Mouse (Mus musculus) myocyte (in vitro differentiated cells): ENCODE results near the gene Aarsd1. TPM values are rescaled to one million over a fixed set of nuclear protein-coding genes. Genes with fewer than 3 reads are reported as not detected.
"Not testable (repeated sequence)": the region's sequence is repeated elsewhere in the genome, so short reads cannot be mapped to it uniquely, and the experiment has no call there.

Experiments used
- H3K27me3 ChIP-seq: one replicate; pipeline ENCODE4 v1.6.1; 2011; ENCODE audit not compliant: control insufficient read depth, insufficient read depth, insufficient read length
- H3K36me3 ChIP-seq: one replicate; pipeline ENCODE4 v1.6.1; 2011; ENCODE audit not compliant: control insufficient read depth, insufficient read depth
- H3K4me2 ChIP-seq: one replicate; pipeline ENCODE4 v1.6.1; 2011; ENCODE audit warnings: low read depth, control low read depth
- H3K4me3 ChIP-seq: one replicate; pipeline ENCODE4 v1.5.1; 2011; ENCODE audit warnings: mild to moderate bottlenecking, control low read depth, moderate library complexity
- H3K79me2 ChIP-seq: one replicate; pipeline ENCODE4 v1.6.1; 2011; ENCODE audit not compliant: control insufficient read depth, insufficient read depth
- H3ac ChIP-seq: one replicate; pipeline ENCODE4 v1.6.1; 2011; ENCODE audit not compliant: control insufficient read depth, insufficient read length
- CEBPB ChIP-seq: IDR thresholded peaks from 2 replicates; pipeline ENCODE4 v1.6.1; 2011; ENCODE audit warnings: mild to moderate bottlenecking, moderate library complexity; ENCODE audit not compliant: poor library complexity, insufficient read depth, severe bottlenecking
- E2F4 ChIP-seq: IDR thresholded peaks from one replicate; pipeline ENCODE4 v1.6.1; 2011; ENCODE audit warnings: mild to moderate bottlenecking, control low read depth, moderate library complexity; ENCODE audit not compliant: insufficient read depth
- MAX ChIP-seq: IDR thresholded peaks from one replicate; pipeline ENCODE4 v1.6.1; 2011; ENCODE audit warnings: low read depth, mild to moderate bottlenecking, control low read depth
- MYOD1 ChIP-seq, 3 experiments: IDR thresholded peaks; one replicate each; pipeline ENCODE4 v1.6.1; 2011; ENCODE audit warnings: control low read depth in 2 of 3, low read depth in 2 of 3, mild to moderate bottlenecking in 2 of 3, moderate library complexity in 1 of 3; ENCODE audit not compliant: insufficient read length in 2 of 3, control insufficient read depth in 1 of 3
- MYOG ChIP-seq, 3 experiments: IDR thresholded peaks; one replicate each; pipeline ENCODE4 v1.6.1; 2011; ENCODE audit warnings: control low read depth in 2 of 3, low read depth in 2 of 3, mild to moderate bottlenecking in 2 of 3; ENCODE audit not compliant: insufficient read length in 2 of 3, control insufficient read depth in 1 of 3, insufficient read depth in 1 of 3
- POLR2A ChIP-seq: IDR thresholded peaks from one replicate; pipeline ENCODE4 v1.6.1; 2011; ENCODE audit warnings: low read depth, mild to moderate bottlenecking, control low read depth, moderate library complexity; ENCODE audit not compliant: insufficient read length
- POLR2AphosphoS2 ChIP-seq: IDR thresholded peaks from one replicate; pipeline ENCODE4 v1.6.1; 2011; ENCODE audit warnings: low read depth, control low read depth; ENCODE audit not compliant: insufficient read length
- REST ChIP-seq: IDR thresholded peaks from one replicate; pipeline ENCODE4 v1.6.1; 2011; ENCODE audit warnings: mild to moderate bottlenecking, control low read depth, moderate library complexity; ENCODE audit not compliant: insufficient read depth, insufficient read length
- SRF ChIP-seq: IDR thresholded peaks from one replicate; pipeline ENCODE4 v1.6.1; 2011; ENCODE audit warnings: low read depth; ENCODE audit not compliant: control insufficient read depth, insufficient read length
- TCF12 ChIP-seq: IDR thresholded peaks from one replicate; pipeline ENCODE4 v1.6.1; 2011; ENCODE audit warnings: mild to moderate bottlenecking, control low read depth; ENCODE audit not compliant: poor library complexity, insufficient read depth, severe bottlenecking
- TCF3 ChIP-seq: IDR thresholded peaks from one replicate; pipeline ENCODE4 v1.6.1; 2011; ENCODE audit warnings: low read depth, control low read depth; ENCODE audit not compliant: insufficient read length
- USF1 ChIP-seq: IDR thresholded peaks from one replicate; pipeline ENCODE4 v1.6.1; 2011; ENCODE audit warnings: low read depth, mild to moderate bottlenecking, control low read depth, moderate library complexity
- polyA plus RNA-seq: library from polyadenylated mRNA; unstranded; fragments of >200 nt; fragmentation: generic; extraction: Trizol; gene quantifications from one replicate; pipeline ENCODE4 v1.2.1, GENCODE M21; 2012; ENCODE audit warnings: missing spikeins

The Aarsd1 gene
- polyA plus RNA-seq, 1 experiment: 31.2 TPM

- Histone ChIP-seq H3K4me2 (no peak overlapping the region), H3K27me3 (no peaks in the 10 kb centered on the region), H3K79me2 (peaks cover 28% of the 10 kb centered on the region), H3ac (no peak overlapping the region), H3K36me3 (peaks cover 34% of the 10 kb centered on the region), H3K4me3 (no peak overlapping the region)
- TF ChIP-seq USF1 (no peak), POLR2AphosphoS2 (peak; percentile 95), POLR2A (peak; percentile 24)
Measured at GRCm38 (mm10) chr11:101446319-101446718, 28.9 kb upstream of the Aarsd1 start.

DNA sequence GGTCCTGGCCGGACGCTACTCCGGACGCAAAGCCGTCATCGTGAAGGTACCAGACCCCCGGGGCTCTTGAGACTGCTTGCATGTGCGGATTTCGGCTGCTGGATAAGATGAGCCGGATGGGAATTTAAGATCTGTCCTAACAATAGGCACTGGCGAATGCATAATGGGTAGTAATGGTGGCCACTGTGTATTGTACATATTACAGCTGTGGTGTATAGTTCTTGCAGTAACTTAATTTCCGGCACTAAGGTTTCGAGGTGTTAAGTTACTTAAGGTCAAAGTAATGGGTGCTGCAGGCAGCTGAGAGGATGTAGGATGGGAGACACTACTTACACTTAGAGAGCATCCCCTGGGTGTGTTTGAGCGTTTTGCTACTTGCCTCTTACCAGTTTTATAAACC is 25.3 kb upstream of the Aarsd1 start:
- H3K79me2 ChIP-seq: peaks cover 28% of the 10 kb centered on the region
- peak overlapping the region; percentile 7 for H3ac ChIP-seq
- peak overlapping the region; percentile 99 for H3K4me2 ChIP-seq
- no peak for TF ChIP-seq MAX
- no peak for TF ChIP-seq MYOG (IDR thresholded peaks at IDR 0.05; ENCODE audit: control insufficient read depth in 1 of 3, insufficient read depth in 1 of 3, insufficient read length in 2 of 3, low read depth in 2 of 3)
- TF ChIP-seq USF1: no peak
- TF ChIP-seq POLR2AphosphoS2: no peak
- no peak for TF ChIP-seq MYOD1 (IDR thresholded peaks at IDR 0.05; ENCODE audit: control insufficient read depth in 1 of 3, insufficient read length in 2 of 3, low read depth in 2 of 3)
- TF ChIP-seq CEBPB: no peak
- no peak for TF ChIP-seq POLR2A
- no peak for TF ChIP-seq TCF12
- TF ChIP-seq TCF3: no peak
- no peak for TF ChIP-seq REST
- TF ChIP-seq SRF: no peak
- no peak for TF ChIP-seq E2F4
- H3K27me3 ChIP-seq: no peaks in the 10 kb centered on the region
- peak overlapping the region; percentile 97 for H3K4me3 ChIP-seq
- peaks cover 34% of the 10 kb centered on the region for H3K36me3 ChIP-seq

- H3K4me2 ChIP-seq: peak within 1 kb of the TSS; percentile 99
- peak within 1 kb of the TSS; percentile 7 for H3ac ChIP-seq
- no peak for TF ChIP-seq E2F4
- TF ChIP-seq MYOD1 (IDR thresholded peaks at IDR 0.05; ENCODE audit: control insufficient read depth in 1 of 3, insufficient read length in 2 of 3, low read depth in 2 of 3): peak in 1 of 3 experiments; percentile 22
- TF ChIP-seq POLR2AphosphoS2: peak; percentile 88
- no peak for TF ChIP-seq TCF3
- peak; percentile 73 for TF ChIP-seq SRF
- TF ChIP-seq MAX: no peak
- peak; percentile 90 for TF ChIP-seq POLR2A
- TF ChIP-seq MYOG (IDR thresholded peaks at IDR 0.05; ENCODE audit: control insufficient read depth in 1 of 3, insufficient read depth in 1 of 3, insufficient read length in 2 of 3, low read depth in 2 of 3): peak in 1 of 3 experiments; percentile 25
- no peaks in the 10 kb centered on the region for H3K27me3 ChIP-seq
- peaks cover 34% of the 10 kb centered on the region for H3K36me3 ChIP-seq
- H3K79me2 ChIP-seq: peaks cover 28% of the 10 kb centered on the region
- H3K4me3 ChIP-seq: peak within 1 kb of the TSS; percentile 97
Measured at GRCm38 (mm10) chr11:101442127-101442693, 24.8 kb upstream of the Aarsd1 start, which contains the start of gene Rpl27. TSS of gene Rpl27 (plus strand) at chr11:101442298.

DNA sequence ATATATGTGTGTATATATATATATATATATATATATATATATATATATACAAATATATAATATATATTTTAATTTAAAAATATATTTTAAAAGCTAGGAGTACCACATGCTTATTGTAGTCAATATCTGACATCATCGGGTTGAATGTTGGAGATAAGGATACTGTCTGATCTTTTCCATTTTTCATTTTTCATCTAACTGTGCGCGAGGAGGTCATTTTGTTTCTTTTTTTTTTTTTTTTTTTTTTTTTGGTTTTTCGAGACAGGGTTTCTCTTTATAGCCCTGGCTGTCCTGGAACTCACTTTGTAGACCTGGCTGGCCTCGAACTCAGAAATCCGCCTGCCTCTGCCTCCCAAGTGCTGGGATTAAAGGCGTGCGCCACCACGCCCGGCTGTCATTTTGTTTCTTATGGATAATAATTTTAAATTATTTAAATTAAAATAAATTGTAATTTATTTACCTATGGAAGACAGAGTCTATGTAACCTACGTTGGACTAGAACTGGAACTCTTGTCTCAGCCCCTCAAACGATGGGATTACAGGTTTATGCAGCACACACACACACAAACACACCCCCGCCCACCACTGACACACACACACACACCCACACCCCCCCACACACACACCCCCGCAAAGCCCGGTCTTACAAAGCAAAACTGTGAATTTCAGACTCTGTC is 24.2 kb upstream of the Aarsd1 start:
- H3K79me2 ChIP-seq: peaks cover 28% of the 10 kb centered on the region
- not testable (repeated sequence) for H3K27me3 ChIP-seq
- peak overlapping the region; percentile 97 for H3K4me3 ChIP-seq
- H3K36me3 ChIP-seq: peaks cover 34% of the 10 kb centered on the region
- peak overlapping the region; percentile 47 for H3K4me2 ChIP-seq
- peak overlapping the region; percentile 7 for H3ac ChIP-seq

DNA sequence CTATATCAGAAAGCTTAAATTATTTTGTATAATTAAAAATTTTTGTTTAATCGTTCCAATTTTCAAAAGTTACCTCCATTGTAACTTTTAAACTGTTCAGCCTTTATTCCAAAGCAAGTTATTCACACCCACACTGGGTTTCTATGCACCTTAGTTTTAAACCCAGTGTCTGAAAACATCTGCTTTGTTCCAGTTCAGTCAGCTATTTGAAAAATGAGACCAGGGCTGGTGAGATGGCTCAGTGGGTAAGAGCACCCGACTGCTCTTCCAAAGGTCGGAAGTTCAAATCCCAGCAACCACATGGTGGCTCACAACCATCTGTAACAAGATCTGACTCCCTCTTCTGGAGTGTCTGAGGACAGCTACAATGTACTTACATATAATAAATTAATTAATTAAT is 20.6 kb upstream of the Aarsd1 start:
- not testable (repeated sequence) for H3K27me3 ChIP-seq, H3K4me2 ChIP-seq, H3K79me2 ChIP-seq, H3K36me3 ChIP-seq, H3K4me3 ChIP-seq, H3ac ChIP-seq

DNA sequence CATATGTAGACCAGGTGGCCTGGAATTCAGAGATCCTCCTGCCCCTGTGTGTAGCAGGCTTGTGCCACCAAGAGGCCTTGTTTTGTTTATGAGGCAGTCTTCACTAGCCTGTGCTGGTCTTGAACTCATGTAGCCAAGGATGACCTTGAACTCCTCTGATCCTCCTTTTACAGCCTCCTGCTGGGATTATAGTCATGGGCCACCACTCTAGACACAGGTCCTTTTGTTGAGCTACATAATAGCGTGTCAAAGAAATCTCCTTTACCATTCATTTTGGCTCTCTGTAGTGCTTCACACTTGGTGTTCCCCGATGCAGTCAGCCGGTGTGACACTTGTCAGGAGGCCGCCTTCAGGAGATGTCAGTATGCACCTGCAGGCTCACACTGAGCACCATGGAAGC is 19.5 kb upstream of the Aarsd1 start:
- H3K27me3 ChIP-seq: no peaks in the 10 kb centered on the region
- no peak overlapping the region for H3K4me3 ChIP-seq
- no peaks in the 10 kb centered on the region for H3K79me2 ChIP-seq
- no peak for TF ChIP-seq TCF3
- no peak for TF ChIP-seq SRF
- TF ChIP-seq MYOG (IDR thresholded peaks at IDR 0.05; ENCODE audit: control insufficient read depth in 1 of 3, insufficient read depth in 1 of 3, insufficient read length in 2 of 3, low read depth in 2 of 3): no peak
- TF ChIP-seq E2F4: no peak
- TF ChIP-seq USF1: no peak
- no peak for TF ChIP-seq CEBPB
- TF ChIP-seq POLR2A: no peak
- no peak for TF ChIP-seq POLR2AphosphoS2
- no peak for TF ChIP-seq REST
- no peak for TF ChIP-seq TCF12
- TF ChIP-seq MYOD1 (IDR thresholded peaks at IDR 0.05; ENCODE audit: control insufficient read depth in 1 of 3, insufficient read length in 2 of 3, low read depth in 2 of 3): no peak
- no peak for TF ChIP-seq MAX
- H3ac ChIP-seq: no peak overlapping the region
- H3K36me3 ChIP-seq: no peaks in the 10 kb centered on the region
- no peak overlapping the region for H3K4me2 ChIP-seq
